Mouse (Mus musculus) layer of hippocampus, adult 8-10 months (tissue): ENCODE data around the gene Vwa7. TPM values are rescaled to one million over a fixed set of nuclear protein-coding genes. Genes with fewer than 3 reads are reported as not detected.
A peak's percentile ranks its signal among the peaks of the same experiment; 100 is the strongest.
"Not testable (repeated sequence)": the region's sequence is repeated elsewhere in the genome, so short reads cannot be mapped to it uniquely, and the experiment has no call there.

Experiments used
- DNase-seq, 2 experiments: peaks; one replicate each; pipeline ENCODE4 v3.0.0; 2022; ENCODE audit warnings: low spot score in 2 of 2
- total RNA-seq, 4 experiments: library from RNA; stranded (reverse); gene quantifications; 2 replicates each; pipeline ENCODE4 v1.2.4; 2022

Gene Vwa7
- total RNA-seq, result under 1 TPM; 0.14 to 0.90 (median 0.56) TPM

- no peak for DNase-seq
These were observed at the start of gene Vwa7 for GRCm38 (mm10) chr17:35016376-35016775. Gene Vwa7 (plus strand): TSS chr17:35016579.

- DNase-seq, result not testable (repeated sequence)
These were observed 46.6 kb upstream of the Vwa7 start, which contains the start of gene Gm20481 for GRCm38 (mm10) chr17:34969822-34970221. Gene Gm20481 (plus strand): TSS chr17:34969912.

GRCm38 (mm10) chr17:34970850-34971249, 45.5 kb upstream of the Vwa7 start:
- DNase-seq, result not testable (repeated sequence)

GRCm38 (mm10) chr17:34971694-34972068, 44.7 kb upstream of the Vwa7 start:
- not testable (repeated sequence) for DNase-seq

- DNase-seq, result peak; percentile 79
These were observed 44.2 kb upstream of the Vwa7 start, which contains the start of the genes Hspa1a and Hspa1l for GRCm38 (mm10) chr17:34972069-34972749. Gene Hspa1a (minus strand): TSS chr17:34972156. Gene Hspa1l (plus strand): TSS chr17:34972703.

- DNase-seq, result no peak
These were observed 40.5 kb upstream of the Vwa7 start for GRCm38 (mm10) chr17:34975581-34976492.

GRCm38 (mm10) chr17:34977000-34977399, 39.4 kb upstream of the Vwa7 start:
- DNase-seq, result no peak

GRCm38 (mm10) chr17:34978239-34978638, 38.1 kb upstream of the Vwa7 start:
- no peak for DNase-seq

GRCm38 (mm10) chr17:34979631-34980030, 36.7 kb upstream of the Vwa7 start:
- no peak for DNase-seq

GRCm38 (mm10) chr17:34980655-34981054, 35.7 kb upstream of the Vwa7 start:
- no peak for DNase-seq

- DNase-seq, result peak; percentile 89 to 91
These were observed 34.6 kb upstream of the Vwa7 start, which contains the start of gene Lsm2 for GRCm38 (mm10) chr17:34981690-34982180. Gene Lsm2 (plus strand): TSS chr17:34981862.

GRCm38 (mm10) chr17:34982328-34982727, 34.1 kb upstream of the Vwa7 start:
- DNase-seq, result no peak

GRCm38 (mm10) chr17:34984218-34984617, 32.2 kb upstream of the Vwa7 start:
- DNase-seq, result no peak

GRCm38 (mm10) chr17:34994751-34995150, 21.6 kb upstream of the Vwa7 start:
- DNase-seq, result no peak

- not testable (repeated sequence) for DNase-seq
These were observed 21.2 kb upstream of the Vwa7 start for GRCm38 (mm10) chr17:34995192-34995591.

- DNase-seq, result not testable (repeated sequence)
These were observed 20.5 kb upstream of the Vwa7 start for GRCm38 (mm10) chr17:34995927-34996326.

GRCm38 (mm10) chr17:34996411-34997141, 19.8 kb upstream of the Vwa7 start:
- no peak for DNase-seq

- DNase-seq, result no peak
These were observed 19.3 kb upstream of the Vwa7 start for GRCm38 (mm10) chr17:34997142-34997483.

GRCm38 (mm10) chr17:34998526-34999430, 17.6 kb upstream of the Vwa7 start:
- no peak for DNase-seq
